Mouse (Mus musculus) left cerebral cortex, adult 2 months (tissue): ENCODE data around the gene Il11. TPM values are rescaled to one million over a fixed set of nuclear protein-coding genes. Genes with fewer than 3 reads are reported as not detected.
A peak's percentile ranks its signal among the peaks of the same experiment; 100 is the strongest.
"Not testable (repeated sequence)": the region's sequence is repeated elsewhere in the genome, so short reads cannot be mapped to it uniquely, and the experiment has no call there.

ENCODE experiments used
- DNase-seq, 2 experiments: peaks; one replicate each; pipeline ENCODE4 v3.0.0; 2021 to 2022; ENCODE audit warnings: low spot score in 2 of 2, mixed read lengths in 1 of 2; ENCODE audit errors: extremely low spot score in 1 of 2
- H3K27ac ChIP-seq: fragments of 200-600 bp; 2 replicates; pipeline ENCODE4 v1.8.1; 2022
- H3K4me3 ChIP-seq: fragments of 200-600 bp; 2 replicates; pipeline ENCODE4 v1.8.1; 2022
- CTCF ChIP-seq: fragments of 200-600 bp; IDR thresholded peaks from 2 replicates; pipeline ENCODE4 v1.8.1; 2022; ENCODE audit warnings: antibody characterized with exemption, mild to moderate bottlenecking, moderate library complexity
- intact Hi-C: fragments of 180-260 bp; cut with DNase I; formaldehyde crosslinking; loops from one replicate; pipeline ENCODE4 v1.15.1; 2025
- total RNA-seq, 2 experiments: library from RNA; stranded (reverse); gene quantifications; 2 replicates each; pipeline ENCODE4 v1.2.3; 2021

Il11 gene
- total RNA-seq, 2 experiments from 2014 or later: 0.36 to 0.58 TPM

DNA sequence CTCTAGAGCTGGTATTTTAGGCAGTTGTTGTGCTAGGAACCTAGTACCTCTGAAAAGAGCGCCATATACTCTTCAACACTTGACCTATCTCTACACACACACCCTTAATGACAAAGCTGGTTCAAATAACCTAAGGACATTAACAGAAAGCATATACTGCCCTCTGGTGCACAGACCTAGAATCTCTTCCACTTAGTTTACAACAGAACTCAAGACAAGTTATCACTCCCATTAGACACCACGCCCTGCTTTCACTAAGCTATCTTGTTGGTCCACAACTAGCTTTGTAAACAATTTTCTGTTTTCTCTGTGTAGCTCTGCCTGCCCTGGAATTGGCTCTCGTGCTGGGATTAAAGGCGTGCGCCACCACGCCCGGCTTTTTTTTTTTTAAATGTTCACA is 24.1 kb upstream of the Il11 start:
- TF ChIP-seq CTCF: peak; percentile 63
- DNase-seq: no peak
- H3K4me3 ChIP-seq: no peak overlapping the region
- intact Hi-C loops: loop anchor here (5.0 kb wide), 1 partner anchor 249 kb away; no protein-coding TSS in a partner anchor
- H3K27ac ChIP-seq: no peak overlapping the region

DNA sequence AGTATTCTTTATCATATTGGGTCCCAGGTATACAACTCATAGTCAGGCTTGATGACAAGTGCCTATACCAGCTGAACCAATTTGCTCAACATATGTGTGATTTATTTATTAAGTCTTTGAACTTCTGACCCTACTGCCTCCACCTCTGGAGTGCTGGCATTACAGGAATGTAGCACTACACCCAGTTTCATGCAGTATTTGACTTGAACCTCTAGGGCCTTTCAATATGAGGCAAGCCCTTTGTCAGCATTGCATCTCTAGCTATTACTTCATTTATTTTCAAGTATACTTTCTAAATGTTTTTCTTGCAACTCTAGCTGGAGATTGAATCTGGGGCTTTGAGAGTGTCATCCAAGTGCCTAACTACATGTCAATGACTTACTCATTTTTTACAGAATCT is 19.6 kb upstream of the Il11 start:
- intact Hi-C loops: no loop called here
- DNase-seq: no peak
- no peak overlapping the region for H3K4me3 ChIP-seq
- no peak overlapping the region for H3K27ac ChIP-seq
- no peak for TF ChIP-seq CTCF

DNA sequence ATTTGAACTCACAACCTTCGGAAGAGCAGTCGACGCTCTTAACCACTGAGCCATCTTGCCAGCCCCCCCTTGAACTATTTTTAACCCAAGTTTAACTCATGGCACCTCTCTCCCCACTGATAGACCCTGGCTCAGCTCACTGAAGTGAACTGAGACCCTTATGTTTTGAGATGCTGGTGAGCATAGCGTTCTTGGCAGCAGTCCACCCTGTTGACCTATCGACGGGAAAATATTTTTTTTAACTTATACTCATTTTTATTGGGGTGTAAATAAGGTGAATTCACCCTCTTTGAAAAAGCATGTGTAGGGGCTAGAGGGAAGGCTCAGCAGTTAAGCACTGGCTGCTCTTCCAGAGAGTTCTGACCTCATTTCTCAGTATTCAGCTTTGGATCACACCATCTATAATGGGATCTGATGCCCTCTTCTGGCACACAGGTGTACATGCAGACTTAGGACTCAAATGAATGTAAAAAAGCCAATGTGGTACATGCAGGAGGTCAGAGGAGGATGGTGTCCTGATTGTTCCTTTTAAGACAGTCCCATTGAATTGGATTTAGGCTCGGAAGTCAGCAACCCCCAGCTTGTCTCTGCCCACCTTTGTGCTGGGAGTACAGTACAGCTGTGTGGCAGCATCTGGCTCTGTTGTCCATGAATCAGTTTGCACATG is 13.2 kb upstream of the Il11 start:
- intact Hi-C loops: no loop called here
- TF ChIP-seq CTCF: peak; percentile 71
- DNase-seq: no peak
- H3K27ac ChIP-seq: no peak overlapping the region
- H3K4me3 ChIP-seq: no peak overlapping the region

DNA sequence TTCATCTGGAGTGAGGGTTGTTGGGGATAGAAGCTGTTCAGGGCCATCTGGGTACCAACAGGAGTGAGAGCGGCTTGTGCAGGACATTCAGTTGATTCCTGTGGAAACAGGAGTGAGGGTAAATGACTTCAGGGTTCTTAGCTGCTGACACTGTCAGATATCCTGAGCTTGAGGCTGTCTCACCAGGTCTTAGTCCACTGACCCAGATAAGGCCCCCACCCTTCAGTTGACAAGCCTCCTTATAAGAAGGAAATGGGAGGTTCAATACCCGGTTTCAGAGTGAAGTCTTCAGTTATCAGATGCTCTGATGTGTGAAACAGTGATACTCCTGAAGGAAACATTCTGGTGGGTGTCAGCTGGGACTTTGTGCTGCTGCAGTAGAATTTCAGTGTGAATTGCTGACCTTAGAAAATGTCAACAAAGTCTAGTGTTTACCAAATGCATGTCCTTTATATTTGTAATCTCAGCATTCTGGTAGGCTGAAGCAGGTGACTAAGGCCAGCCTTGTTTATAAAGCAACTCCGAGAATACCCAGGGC is 12.0 kb upstream of the Il11 start:
- intact Hi-C loops: loop anchor here (5.0 kb wide), 2 partner anchors 72 to 237 kb away; no protein-coding TSS in a partner anchor
- no peak for DNase-seq
- Histone ChIP-seq H3K4me3 (no peak overlapping the region), H3K27ac (no peak overlapping the region)
- no peak for TF ChIP-seq CTCF

DNA sequence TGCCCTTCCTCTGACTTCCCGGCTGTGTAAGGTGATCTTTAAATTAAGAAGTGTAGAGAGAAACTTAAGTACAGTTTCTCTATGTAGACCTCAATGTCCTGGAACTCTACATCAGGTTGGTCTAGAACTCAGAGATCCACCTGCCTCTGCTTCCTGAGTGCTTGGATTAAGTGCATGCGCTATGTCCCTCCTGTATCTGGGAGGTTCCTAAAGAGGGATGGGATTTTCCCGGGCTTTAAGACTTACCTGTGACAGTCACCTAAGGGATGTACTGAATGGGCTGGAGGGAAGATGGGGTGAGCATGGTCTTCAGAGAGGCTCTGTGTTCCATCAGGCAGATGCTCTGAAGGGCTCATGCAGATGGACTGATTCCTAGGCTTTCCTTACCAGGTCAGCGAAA is 11.0 kb upstream of the Il11 start:
- intact Hi-C loops: loop anchor here (2.0 to 5.0 kb wide), 3 partner anchors 71 to 236 kb away; no protein-coding TSS in a partner anchor
- no peak for DNase-seq
- no peak for TF ChIP-seq CTCF
- H3K4me3 ChIP-seq: peak overlapping the region; percentile 72
- H3K27ac ChIP-seq: peak overlapping the region; percentile 91

DNA sequence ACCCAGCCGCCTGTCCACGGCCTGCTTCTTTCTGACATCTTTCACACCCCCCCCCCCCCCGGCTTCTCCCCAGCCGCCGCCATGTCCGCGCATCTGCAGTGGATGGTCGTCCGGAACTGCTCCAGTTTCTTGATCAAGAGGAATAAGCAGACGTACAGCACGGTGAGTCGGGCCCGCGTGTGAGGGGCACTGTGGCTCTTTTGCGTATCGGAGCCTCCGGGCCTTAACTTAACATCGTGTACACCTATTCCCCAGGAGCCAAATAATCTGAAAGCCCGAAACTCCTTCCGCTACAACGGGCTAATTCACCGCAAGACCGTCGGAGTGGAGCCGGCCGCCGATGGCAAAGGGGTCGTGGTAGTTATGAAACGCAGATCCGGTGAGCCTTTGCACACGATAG is 10.6 kb upstream of the Il11 start:
- H3K27ac ChIP-seq: peak overlapping the region; percentile 91
- not testable (repeated sequence) for DNase-seq
- intact Hi-C loops: loop anchor here (2.0 to 5.0 kb wide), 3 partner anchors 71 to 236 kb away; no protein-coding TSS in a partner anchor
- H3K4me3 ChIP-seq: peak overlapping the region; percentile 72

DNA sequence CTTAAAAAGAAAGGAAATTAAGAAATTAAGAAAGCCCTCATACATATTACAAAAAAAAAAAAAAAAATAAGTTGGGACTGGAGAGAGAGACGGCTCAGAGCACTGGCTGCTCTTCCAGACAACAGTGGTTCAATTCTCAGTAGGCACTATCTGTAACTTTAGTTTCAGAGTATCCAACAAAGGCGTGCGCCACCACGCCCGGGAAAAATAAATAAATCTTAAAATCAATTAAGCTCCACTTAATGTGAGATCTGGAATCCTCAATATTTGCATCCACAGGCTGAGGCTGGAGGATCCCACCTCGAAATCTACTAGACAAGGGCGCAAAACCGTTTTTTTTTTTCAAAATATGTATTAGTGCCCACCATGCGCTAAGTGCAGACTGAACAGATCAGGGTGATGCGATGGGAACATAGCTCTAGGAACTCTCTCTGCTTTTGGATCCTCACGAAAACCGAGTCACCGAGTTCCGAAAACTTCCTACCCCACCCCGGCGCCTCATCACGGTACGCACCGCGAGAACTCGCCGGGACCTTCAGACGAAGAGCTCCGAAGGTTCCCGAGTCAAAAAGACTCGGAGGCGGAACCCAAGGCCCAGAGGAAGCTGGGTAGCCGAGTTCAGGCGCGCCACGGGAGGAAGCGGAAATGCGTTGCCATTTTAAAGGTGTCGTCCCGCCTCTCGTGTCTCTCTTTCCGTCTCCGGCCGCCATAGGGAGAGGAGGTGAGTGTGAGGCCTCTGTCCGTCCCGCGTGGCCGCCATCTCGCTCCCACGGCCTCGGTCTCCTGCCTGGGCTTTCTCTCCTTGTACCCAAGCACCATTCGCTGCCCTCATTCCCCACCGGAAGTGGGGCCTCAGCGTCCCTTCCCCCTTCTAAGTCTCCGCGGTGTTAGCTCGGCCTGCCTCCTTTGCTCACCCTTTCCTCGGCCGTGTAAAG is 9.9 kb upstream of the Il11 start, which contains the start of gene Rpl28:
Gene Rpl28 (plus strand): TSS at position 597 of the 935 bp plus-strand sequence.
- TF ChIP-seq CTCF: no peak; the same call in 1 of the 2 replicates
- intact Hi-C loops: loop anchor here (2.0 to 5.0 kb wide), 3 partner anchors 70 to 235 kb away; no protein-coding TSS in a partner anchor

DNA sequence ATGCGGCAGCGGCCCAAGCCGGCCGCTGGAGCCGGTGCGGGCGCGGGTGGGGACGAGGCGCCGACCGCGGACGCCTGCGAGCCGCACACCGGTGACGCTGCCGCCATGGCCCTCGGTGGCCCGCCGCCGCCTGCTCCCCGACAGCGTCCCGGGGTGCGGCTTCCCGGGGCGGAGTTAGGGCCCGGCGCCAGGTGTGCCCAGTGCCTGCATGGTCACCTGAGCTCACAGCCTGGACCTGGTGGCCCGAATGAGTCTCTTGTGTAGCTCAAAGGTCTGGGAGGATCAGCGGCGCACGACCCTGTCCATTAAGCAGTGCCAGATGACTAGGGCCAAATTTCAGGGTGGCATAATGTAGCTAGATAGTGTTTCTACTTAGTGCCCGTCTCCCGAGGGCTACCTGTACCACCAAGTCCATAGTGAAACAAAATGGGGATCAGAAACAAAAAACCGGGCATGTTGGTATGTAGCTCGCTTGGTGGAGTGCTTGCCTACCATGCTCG is 6.8 kb upstream of the Il11 start, which contains the start of gene Tmem238:
Gene Tmem238 (minus strand): TSS at position 221 of the 500 bp plus-strand sequence.
- intact Hi-C loops: no loop called here
- DNase-seq: peak in 1 of 2 experiments; percentile 42
- H3K27ac ChIP-seq: peak within 1 kb of the TSS; percentile 66
- TF ChIP-seq CTCF: no peak
- peak within 1 kb of the TSS; percentile 69 for H3K4me3 ChIP-seq

More for the DNA sequence above, 9.9 kb upstream of the Il11 start, which contains the start of gene Rpl28:
- Histone ChIP-seq H3K27ac (peak within 1 kb of the TSS; percentile 91), H3K4me3 (peak within 1 kb of the TSS; percentile 72)
- peak; percentile 94 to 95 for DNase-seq

DNA sequence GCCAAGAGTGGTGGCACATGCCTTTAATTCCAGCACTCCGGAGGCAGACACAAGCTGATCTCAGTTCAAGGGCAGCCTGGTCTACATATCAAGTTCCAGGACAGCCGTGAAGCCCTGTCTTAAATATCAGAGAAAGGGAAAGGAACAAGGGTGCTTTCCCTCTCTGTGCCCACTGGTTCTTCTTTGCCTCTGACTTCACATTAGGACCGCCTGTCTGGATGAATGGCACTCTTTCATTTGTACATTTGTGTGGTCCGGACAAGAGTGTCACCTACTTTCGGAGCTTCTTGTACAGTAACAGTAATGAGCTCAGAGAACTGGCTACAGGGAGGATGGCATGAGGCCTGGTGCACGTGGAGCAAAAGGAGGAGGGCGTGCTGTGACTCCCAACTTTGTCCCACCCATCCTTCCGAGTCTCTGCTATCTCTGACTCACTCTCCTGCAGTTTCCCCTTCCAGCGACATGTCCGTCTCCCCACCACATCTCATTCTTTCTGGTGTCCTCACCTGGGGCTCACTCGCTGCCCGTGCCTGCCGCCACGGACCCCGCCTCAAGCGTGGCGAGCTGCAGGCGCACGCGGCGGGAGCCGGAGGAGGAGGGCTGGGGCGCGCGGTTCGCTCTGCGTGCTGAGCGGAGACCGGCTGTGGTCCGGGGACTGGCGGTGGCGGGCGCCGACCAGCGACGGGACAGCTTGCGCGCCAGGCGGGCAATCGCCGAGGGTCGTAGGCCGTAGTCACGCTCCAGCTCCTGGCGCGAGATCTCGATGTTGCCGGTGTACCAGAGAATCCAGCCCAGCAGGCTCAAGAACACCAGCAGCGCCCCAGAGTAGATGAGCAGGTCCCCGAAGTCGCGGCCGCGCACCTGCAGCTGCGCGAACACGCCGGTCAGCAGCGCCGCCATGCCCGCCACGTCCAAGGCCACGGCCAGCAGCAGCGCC is 6.1 kb upstream of the Il11 start:
- DNase-seq: peak; percentile 55 to 68
- intact Hi-C loops: no loop called here
- Histone ChIP-seq H3K27ac (peak overlapping the region; percentile 66), H3K4me3 (peak overlapping the region; percentile 69)
- TF ChIP-seq CTCF: peak; percentile 30

DNA sequence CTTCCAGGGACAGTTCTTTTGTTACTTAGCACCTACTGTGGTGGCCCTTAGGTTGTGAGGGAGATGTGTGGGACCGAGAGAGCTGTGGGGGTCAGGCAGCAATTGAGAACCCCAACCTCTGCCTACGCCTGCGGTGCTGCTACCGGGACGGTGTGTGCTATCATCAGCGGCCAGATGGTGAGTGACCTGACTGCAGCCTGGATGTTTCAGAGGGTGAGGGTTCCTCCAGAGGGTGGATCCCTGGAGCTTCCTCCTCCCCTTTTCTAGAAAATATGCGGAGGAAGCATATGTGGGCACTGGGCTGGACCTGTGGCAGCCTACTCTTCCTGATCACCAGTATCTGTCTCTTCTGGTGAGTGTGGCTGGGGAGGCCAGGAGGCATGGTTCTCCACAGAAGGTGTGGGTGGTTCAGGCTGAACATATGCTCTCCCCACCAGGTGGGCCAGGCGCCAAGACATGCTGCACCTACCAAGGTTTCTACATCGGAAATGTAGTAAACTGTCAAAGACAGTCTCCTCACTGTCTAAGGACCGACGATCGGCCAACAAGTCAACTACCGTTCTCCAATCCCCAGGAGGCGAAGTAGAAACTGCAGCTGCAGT is 1.1 kb upstream of the Il11 start:
- intact Hi-C loops: no loop called here
- DNase-seq: peak in 1 of 2 experiments; percentile 51
- H3K4me3 ChIP-seq: no peak overlapping the region
- TF ChIP-seq CTCF: no peak
- no peak overlapping the region for H3K27ac ChIP-seq
